Comparison of ENCODE assay signal across 23 mouse cellular contexts in genomic region chr5:116573307-116573706, GRCm38 (mm10). TPM values are rescaled to one million over a fixed set of nuclear protein-coding genes. Genes with fewer than 3 reads are reported as not detected.
DNase-seq lines count a peak whose midpoint lies in the region; ATAC-seq lines count a peak whose summit lies in the region.
"Had no signal": no experiment of that assay in that cellular context is flagged by ENCODE, and none has a peak within 500 bp of the region (broad histone marks: within the 10 kb centered on the region; RNA-seq: fewer than 3 reads in every experiment).

No protein-coding gene starts in this region.

- 0 out of 2 replicates have a peak overlapping the region, but pooled peaks have one; percentile 7 for H3K9ac ChIP-seq in forebrain, embryonic 16.5 days (replicated peaks; ENCODE audit: low read depth, low read length)
- no peak overlapping the region; the same call in 1 of the 2 replicates for H3K9ac ChIP-seq in midbrain, embryonic 14.5 days (replicated peaks; ENCODE audit: low read length)
- H3K9ac ChIP-seq: embryonic facial prominence, embryonic 13.5 days had no signal

- peaks cover 6% of the 10 kb centered on the region; the same call in 1 of the 2 replicates for H3K36me3 ChIP-seq in embryonic facial prominence, embryonic 10.5 days (replicated peaks)
- peaks cover 10% of the 10 kb centered on the region for H3K36me3 ChIP-seq in forebrain, embryonic 16.5 days (ENCODE audit: control insufficient read depth, insufficient read depth)
- H3K36me3 ChIP-seq in midbrain, embryonic 14.5 days (ENCODE audit: control insufficient read depth, insufficient read depth, low read length): peaks cover 10% of the 10 kb centered on the region
- H3K36me3 ChIP-seq: embryonic facial prominence, embryonic 13.5 days; G1E had no signal

- peak; percentile 63 for DNase-seq in embryo, embryonic 10 days (ENCODE audit: low spot score)
- no peak for DNase-seq in embryo, embryonic 9.5 days (ENCODE audit: extremely low spot score)
- DNase-seq in embryonic facial prominence, embryonic 10.5 days (ENCODE audit: low spot score): no peak
- peak; percentile 49 for DNase-seq in midbrain, embryonic 14.5 days
- DNase-seq in spleen, postnatal 10 days (ENCODE audit: low spot score in 2 of 2): no peak
- DNase-seq: cerebellum, adult 9-10 months; gastrocnemius, adult 2 months; heart, postnatal 4 days; kidney, adult 11 months; kidney, postnatal 10 days; left cerebral cortex, postnatal 4 days; lung, adult 2 months; right cerebral cortex, postnatal 14 days; thymus, postnatal 4 days had no signal

- H3K4me3 ChIP-seq in embryonic facial prominence, embryonic 10.5 days: no peak overlapping the region
- H3K4me3 ChIP-seq in forebrain, embryonic 16.5 days (replicated peaks; ENCODE audit: low read length): no peak overlapping the region
- no peak overlapping the region for H3K4me3 ChIP-seq in midbrain, embryonic 14.5 days (replicated peaks; ENCODE audit: low read depth, low read length)
- H3K4me3 ChIP-seq: embryonic facial prominence, embryonic 13.5 days; gastrocnemius, adult 2 months; layer of hippocampus, adult 2 months had no signal

- no peaks in the 10 kb centered on the region for H3K27me3 ChIP-seq in embryonic facial prominence, embryonic 10.5 days (replicated peaks; ENCODE audit: low read depth, poor library complexity, severe bottlenecking)
- H3K27me3 ChIP-seq in forebrain, embryonic 16.5 days (replicated peaks; ENCODE audit: control insufficient read depth, insufficient read depth, low read length): no peaks in the 10 kb centered on the region
- no peaks in the 10 kb centered on the region for H3K27me3 ChIP-seq in midbrain, embryonic 14.5 days (ENCODE audit: control insufficient read depth, insufficient read depth, low read length)

- 21% methylated on average over 9 of the region's 9 CpGs for WGBS in embryonic facial prominence, embryonic 10.5 days
- 19% methylated on average over 9 of the region's 9 CpGs for WGBS in forebrain, embryonic 16.5 days
- WGBS in midbrain, embryonic 14.5 days: 11% methylated on average over 9 of the region's 9 CpGs

- H3K27ac ChIP-seq in embryonic facial prominence, embryonic 10.5 days (replicated peaks): peak overlapping the region; percentile 57; the same call in 1 of the 2 replicates
- H3K27ac ChIP-seq in forebrain, embryonic 16.5 days (ENCODE audit: low read length): no peak overlapping the region
- H3K27ac ChIP-seq in midbrain, embryonic 14.5 days (replicated peaks; ENCODE audit: low read depth, low read length): peak overlapping the region; percentile 61; the same call in 1 of the 2 replicates
- H3K27ac ChIP-seq: embryonic facial prominence, embryonic 13.5 days; gastrocnemius, adult 2 months; layer of hippocampus, adult 2 months; macrophage had no signal

- H3K4me1 ChIP-seq in embryonic facial prominence, embryonic 10.5 days: peaks cover 56% of the 10 kb centered on the region
- H3K4me1 ChIP-seq in forebrain, embryonic 16.5 days (replicated peaks; ENCODE audit: control insufficient read depth, insufficient read depth, low read length): peaks cover 55% of the 10 kb centered on the region
- H3K4me1 ChIP-seq in midbrain, embryonic 14.5 days (ENCODE audit: control insufficient read depth, insufficient read depth, low read length): peaks cover 48% of the 10 kb centered on the region

- ATAC-seq in forebrain, embryonic 16.5 days: no peak
- no peak for ATAC-seq in midbrain, embryonic 14.5 days (ENCODE audit: low FRiP score, low TSS enrichment)
- no peak for ATAC-seq in erythroid progenitor cell, adult 5-6 weeks (replicated peaks; ENCODE audit: low FRiP score, poor library complexity, severe bottlenecking)
- ATAC-seq in monocyte, adult 5-6 weeks (replicated peaks; ENCODE audit: insufficient number of reproducible peaks, low FRiP score, low TSS enrichment, poor library complexity, severe bottlenecking): no peak
- ATAC-seq: CD4-positive, CD25-positive, alpha-beta regulatory T cell, adult 4 months had no signal

- no peaks in the 10 kb centered on the region for H3K9me3 ChIP-seq in embryonic facial prominence, embryonic 10.5 days
- peaks cover 4% of the 10 kb centered on the region; the same call in 1 of the 2 replicates for H3K9me3 ChIP-seq in forebrain, embryonic 16.5 days (ENCODE audit: control insufficient read depth, low read length)
- H3K9me3 ChIP-seq in midbrain, embryonic 14.5 days (ENCODE audit: control insufficient read depth, low read length): no peaks in the 10 kb centered on the region
- H3K9me3 ChIP-seq: embryonic facial prominence, embryonic 13.5 days had no signal

- no peak overlapping the region for H3K4me2 ChIP-seq in forebrain, embryonic 16.5 days (ENCODE audit: low read length)
- 0 out of 2 replicates have a peak overlapping the region, but pooled peaks have one; percentile 10 for H3K4me2 ChIP-seq in midbrain, embryonic 14.5 days (ENCODE audit: low read length)
- H3K4me2 ChIP-seq: embryonic facial prominence, embryonic 13.5 days had no signal

RNA-seq across cellular contexts. Expression of gene Srrm4, which starts 18.3 kb away (rescaled TPM):
- polyA plus RNA-seq in embryonic facial prominence, embryonic 10.5 days (2016; fragmentation: Nextera tagmentation; extraction: Ambion mirVana): 4.3 and 5.6 TPM in 2 replicates
- polyA plus RNA-seq in forebrain, embryonic 16.5 days (2015; fragmentation: Nextera tagmentation; extraction: Ambion mirVana): 32.4 and 33.9 TPM in 2 replicates
- polyA plus RNA-seq in midbrain, embryonic 14.5 days (2014; fragmentation: Nextera tagmentation; extraction: Ambion mirVana): 21.5 and 22.6 TPM in 2 replicates
- not detected in 2 replicates for total RNA-seq in erythroid progenitor cell, adult 5-6 weeks (2015; ENCODE audit: low replicate concordance)
- not detected in 2 replicates for total RNA-seq in erythroid progenitor cell, adult 5-6 weeks (2017; ENCODE audit: low replicate concordance)
- total RNA-seq in monocyte, adult 5-6 weeks (2017): not detected in 3 replicates
- total RNA-seq: granulocyte monocyte progenitor cell, adult 5-6 weeks had no signal
- polyA plus RNA-seq: G1E, macrophage had no signal

Comparison
In these comparisons a context has a peak if more than half of its experiments do, and no peak if none do; other contexts are left out.
1. DNase-seq: peak in embryo, embryonic 10 days (single experiment) and midbrain, embryonic 14.5 days (single experiment); none in embryo, embryonic 9.5 days (single experiment), embryonic facial prominence, embryonic 10.5 days (single experiment) and spleen, postnatal 10 days (0 of 2).